Mouse (Mus musculus) hindbrain, embryonic 15.5 days (tissue): ENCODE measurements at regions not wholly inside any gene's neighbourhood (a gene's known extent, or its start where the extent isn't known, plus 50 kb on each side); places are given as distances from the start of the nearest gene placed in this dataset.

Experiments used
- ATAC-seq: fragments of 200-750 bp; cut with Nextera tagmentation; 2 replicates; pipeline ENCODE4 v1.8.0; 2017; ENCODE audit warnings: low read depth, moderate number of reproducible peaks, moderate TSS enrichment; ENCODE audit not compliant: low FRiP score
- H3K27ac ChIP-seq: fragments of 300-500 bp; sonication (generic); replicated peaks from 2 replicates; pipeline ENCODE4 v1.5.1; 2015; ENCODE audit warnings: mild to moderate bottlenecking, inconsistent platforms
- H3K27me3 ChIP-seq: fragments of 300-500 bp; sonication (generic); 2 replicates; pipeline ENCODE4 v1.6.1; 2015; ENCODE audit warnings: control low read depth, inconsistent platforms
- H3K36me3 ChIP-seq: fragments of 300-500 bp; sonication (generic); 2 replicates; pipeline ENCODE4 v1.6.1; 2015; ENCODE audit warnings: control low read depth, inconsistent platforms
- H3K4me1 ChIP-seq: fragments of 300-500 bp; sonication (generic); replicated peaks from 2 replicates; pipeline ENCODE4 v1.6.1; 2015; ENCODE audit warnings: control low read depth, inconsistent platforms
- H3K4me2 ChIP-seq: fragments of 300-500 bp; sonication (generic); 2 replicates; pipeline ENCODE4 v1.6.1; 2015; ENCODE audit warnings: moderate library complexity, mild to moderate bottlenecking, inconsistent platforms
- H3K4me3 ChIP-seq: fragments of 300-500 bp; sonication (generic); 2 replicates; pipeline ENCODE4 v1.5.1; 2015; ENCODE audit warnings: mild to moderate bottlenecking, inconsistent platforms
- H3K9ac ChIP-seq: fragments of 300-500 bp; sonication (generic); 2 replicates; pipeline ENCODE4 v1.6.1; 2015; ENCODE audit warnings: inconsistent platforms
- H3K9me3 ChIP-seq: fragments of 300-500 bp; sonication (generic); 2 replicates; pipeline ENCODE4 v1.6.1; 2016; ENCODE audit warnings: control low read depth, inconsistent platforms
- WGBS: fragments of 180-500 bp; shearing (Covaris S2); methylation state at CpG from one replicate; pipeline ENCODE4 v1.1.7; 2015; 5-methylcytosine and 5-hydroxymethylcytosine counted together

DNA sequence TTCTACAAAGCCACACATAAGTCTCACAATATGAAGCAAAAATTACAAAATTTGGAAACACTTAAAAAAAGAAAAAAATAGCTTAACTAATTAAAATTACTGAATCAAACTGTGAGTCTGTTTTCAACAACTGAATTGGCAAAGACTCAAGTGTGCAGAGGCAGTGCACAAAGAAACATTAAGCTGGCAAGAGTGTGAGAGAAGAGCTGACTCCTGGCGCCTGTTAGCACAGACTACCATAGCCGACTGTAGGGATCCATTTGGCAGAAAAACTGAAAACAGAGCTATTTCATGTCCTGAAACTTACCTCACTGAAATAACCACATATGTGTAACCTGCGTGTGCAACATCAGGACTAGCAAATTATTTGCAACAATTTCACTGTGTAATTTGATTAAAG, 746.4 kb upstream of the Cypt12 start:
- no peaks in the 10 kb centered on the region for H3K9me3 ChIP-seq
- no peak overlapping the region for H3K4me2 ChIP-seq
- H3K4me3 ChIP-seq: no peak overlapping the region
- H3K27me3 ChIP-seq: no peaks in the 10 kb centered on the region
- H3K27ac ChIP-seq: no peak overlapping the region
- no peak overlapping the region for H3K9ac ChIP-seq
- no peaks in the 10 kb centered on the region for H3K36me3 ChIP-seq
- no peak for ATAC-seq
- H3K4me1 ChIP-seq: no peaks in the 10 kb centered on the region
- 72% methylated on average over 3 of the region's 3 CpGs for WGBS

DNA sequence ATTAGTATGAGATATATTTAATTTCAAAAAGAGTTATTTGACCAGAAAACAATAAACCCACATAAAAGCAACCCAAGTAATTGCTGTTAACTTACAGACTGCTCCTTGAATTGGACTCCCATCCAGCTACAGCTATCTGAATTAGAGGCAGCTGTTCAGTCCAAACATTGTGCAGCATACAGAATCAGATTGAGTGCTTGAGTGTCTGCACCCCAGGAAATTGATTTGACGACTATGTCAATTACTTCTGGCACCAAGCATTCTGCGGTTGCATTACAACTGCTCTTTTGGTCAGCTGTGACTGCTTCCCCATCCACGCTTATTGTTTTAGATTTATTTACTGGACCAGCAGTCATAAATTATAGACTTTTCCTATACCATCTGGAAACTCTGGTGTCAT, 734.2 kb upstream of the Cypt12 start:
- no peaks in the 10 kb centered on the region for H3K36me3 ChIP-seq
- H3K4me3 ChIP-seq: no peak overlapping the region
- WGBS: 46% methylated on average over 3 of the region's 3 CpGs
- H3K4me1 ChIP-seq: no peaks in the 10 kb centered on the region
- H3K9me3 ChIP-seq: no peaks in the 10 kb centered on the region
- H3K27ac ChIP-seq: no peak overlapping the region
- no peak for ATAC-seq
- H3K9ac ChIP-seq: no peak overlapping the region
- H3K4me2 ChIP-seq: no peak overlapping the region
- no peaks in the 10 kb centered on the region for H3K27me3 ChIP-seq

DNA sequence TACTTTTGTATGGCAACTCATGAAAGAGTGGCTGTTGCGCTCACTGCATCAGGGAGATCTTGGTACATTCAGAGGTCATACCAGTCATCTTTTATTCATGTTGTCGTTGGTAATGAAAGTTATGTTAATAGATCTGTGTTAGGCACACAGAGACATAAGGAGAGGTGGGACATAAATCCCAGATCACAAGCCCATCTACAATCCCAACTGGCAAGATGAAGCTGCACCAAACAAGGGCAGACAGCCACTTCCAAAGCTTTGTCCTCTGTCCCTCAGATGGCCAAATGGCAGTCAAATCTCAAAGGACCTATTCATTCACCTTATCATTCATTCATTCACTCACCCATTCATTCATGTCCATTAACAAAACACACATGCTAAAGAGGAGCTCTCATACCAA, 731.4 kb upstream of the Cypt12 start:
- no peak for ATAC-seq

DNA sequence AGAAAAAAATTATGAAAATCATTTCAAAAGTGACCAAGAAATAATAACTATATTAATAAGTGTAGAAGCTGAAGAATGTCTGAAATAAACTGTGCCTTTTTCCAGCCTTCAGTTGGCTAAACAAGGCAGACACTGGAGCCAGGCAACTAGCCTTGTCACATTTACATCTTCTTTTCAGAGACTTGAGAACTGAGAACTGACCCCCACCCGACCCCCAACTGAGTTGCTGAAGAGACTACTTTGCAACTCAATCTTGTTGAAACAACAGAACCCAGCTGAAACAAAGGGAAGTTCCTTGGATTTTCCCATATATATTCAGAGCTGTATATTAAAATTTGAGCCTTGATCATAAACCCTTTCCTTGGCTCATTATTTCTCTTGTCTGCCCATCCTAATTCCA, 709.8 kb upstream of the Cypt12 start:
- no peak overlapping the region for H3K4me3 ChIP-seq
- no peak overlapping the region for H3K9ac ChIP-seq
- H3K9me3 ChIP-seq: no peaks in the 10 kb centered on the region
- no peak for ATAC-seq
- H3K4me1 ChIP-seq: no peaks in the 10 kb centered on the region
- no peak overlapping the region for H3K4me2 ChIP-seq
- 6% methylated on average over 1 of the region's 1 CpGs for WGBS
- H3K27ac ChIP-seq: no peak overlapping the region
- no peaks in the 10 kb centered on the region for H3K27me3 ChIP-seq
- no peaks in the 10 kb centered on the region for H3K36me3 ChIP-seq

More for the DNA sequence above, 731.4 kb upstream of the Cypt12 start:
- H3K9me3 ChIP-seq: no peaks in the 10 kb centered on the region
- WGBS: 55% methylated on average over 2 of the region's 2 CpGs
- H3K4me1 ChIP-seq: no peaks in the 10 kb centered on the region
- no peak overlapping the region for H3K27ac ChIP-seq
- H3K4me3 ChIP-seq: no peak overlapping the region
- H3K4me2 ChIP-seq: no peak overlapping the region
- H3K27me3 ChIP-seq: no peaks in the 10 kb centered on the region
- no peaks in the 10 kb centered on the region for H3K36me3 ChIP-seq
- no peak overlapping the region for H3K9ac ChIP-seq

DNA sequence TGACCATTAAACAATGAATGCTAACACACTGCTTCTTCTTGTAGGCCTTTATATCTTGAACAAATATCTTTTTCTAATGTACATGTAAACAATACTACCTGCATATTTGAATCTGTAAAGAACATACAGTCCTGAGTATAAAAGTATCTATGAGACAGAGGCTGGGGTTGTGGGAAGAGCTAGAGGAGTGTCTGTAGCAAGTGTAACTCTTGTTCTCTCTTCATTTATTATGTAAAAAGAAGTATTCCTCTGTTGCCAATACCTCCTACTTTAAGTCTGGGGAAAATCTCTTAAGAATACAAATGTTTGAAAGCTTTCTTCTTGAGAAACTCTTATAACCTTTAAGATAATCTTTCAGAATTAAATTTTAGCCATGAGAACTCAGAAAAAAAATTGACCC, 689.8 kb upstream of the Cypt12 start:
- Histone ChIP-seq H3K4me2 (no peak overlapping the region), H3K27ac (no peak overlapping the region), H3K4me1 (no peaks in the 10 kb centered on the region), H3K9ac (no peak overlapping the region), H3K9me3 (no peaks in the 10 kb centered on the region), H3K36me3 (no peaks in the 10 kb centered on the region), H3K4me3 (no peak overlapping the region), H3K27me3 (no peaks in the 10 kb centered on the region)
- no peak for ATAC-seq

DNA sequence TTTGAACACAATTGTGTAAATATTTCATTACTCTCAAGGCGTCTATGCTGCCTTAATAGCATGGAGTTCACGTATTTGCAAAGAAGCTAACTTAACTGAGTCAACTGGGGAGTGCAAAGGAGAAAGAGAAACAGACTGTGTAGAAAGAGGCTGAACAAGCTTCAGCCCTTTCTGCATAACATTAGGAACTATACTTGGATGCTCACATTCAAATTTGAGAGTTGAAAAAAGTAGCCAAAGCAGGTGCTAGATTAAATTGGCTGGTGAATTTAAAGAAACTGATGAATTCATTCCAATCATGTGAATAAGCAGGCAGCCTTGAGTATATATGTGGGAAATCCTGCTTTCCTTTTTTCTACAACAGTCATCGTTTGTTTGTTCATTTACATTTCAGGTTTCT, 689.1 kb upstream of the Cypt12 start:
- Histone ChIP-seq H3K27me3 (no peaks in the 10 kb centered on the region), H3K4me1 (no peaks in the 10 kb centered on the region), H3K4me2 (no peak overlapping the region), H3K9me3 (no peaks in the 10 kb centered on the region), H3K9ac (no peak overlapping the region), H3K36me3 (no peaks in the 10 kb centered on the region), H3K27ac (no peak overlapping the region), H3K4me3 (no peak overlapping the region)
- 83% methylated on average over 3 of the region's 3 CpGs for WGBS
- no peak for ATAC-seq

DNA sequence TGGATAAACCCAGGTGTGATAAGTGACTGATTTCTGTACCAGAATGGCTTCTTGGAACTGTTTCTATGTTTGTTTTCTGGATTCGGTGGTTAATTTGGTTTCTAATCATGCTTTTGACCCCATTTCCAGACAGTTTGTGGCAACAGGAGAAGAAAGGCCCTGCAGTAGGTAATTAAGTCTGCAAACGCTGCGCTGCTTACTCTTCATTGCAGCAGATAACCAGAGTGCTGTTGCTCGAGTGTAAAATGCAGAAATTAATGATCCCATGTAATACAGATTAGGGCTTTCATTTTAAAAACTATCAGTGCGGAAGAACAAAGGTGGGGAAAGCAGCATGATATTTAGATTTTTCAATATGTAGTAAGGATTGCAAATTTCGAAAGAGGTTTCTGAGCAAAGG, 667.0 kb upstream of the Cypt12 start:
- Histone ChIP-seq H3K27ac (peak overlapping the region; percentile 57), H3K9ac (no peak overlapping the region), H3K4me3 (no peak overlapping the region), H3K4me2 (no peak overlapping the region), H3K27me3 (no peaks in the 10 kb centered on the region), H3K9me3 (no peaks in the 10 kb centered on the region), H3K36me3 (no peaks in the 10 kb centered on the region), H3K4me1 (peaks cover 5% of the 10 kb centered on the region; the same call in 1 of the 2 replicates)
- 33% methylated on average over 6 of the region's 6 CpGs for WGBS
- peak; percentile 81 for ATAC-seq

DNA sequence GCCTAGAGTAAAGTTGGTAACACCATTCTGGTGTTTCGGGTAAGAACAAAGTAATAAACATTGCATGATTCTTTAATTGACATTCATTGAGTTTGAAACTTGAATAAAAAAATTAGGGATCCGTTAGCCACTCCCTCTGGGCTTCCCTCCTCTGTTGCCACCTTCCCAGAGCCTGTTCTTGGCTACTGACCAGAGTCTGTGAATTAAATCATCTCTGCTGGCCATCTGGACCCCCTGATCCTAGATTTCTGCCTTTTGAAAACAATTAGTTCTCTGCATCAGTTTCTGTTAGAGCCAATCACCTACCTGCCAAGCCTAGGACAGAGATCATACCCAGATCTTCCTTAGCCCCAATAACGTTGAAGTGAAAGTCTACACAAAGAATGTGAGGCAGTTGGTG, 665.3 kb upstream of the Cypt12 start:
- 73% methylated on average over 3 of the region's 3 CpGs for WGBS
- Histone ChIP-seq H3K9me3 (no peaks in the 10 kb centered on the region), H3K4me3 (no peak overlapping the region), H3K36me3 (no peaks in the 10 kb centered on the region), H3K27ac (no peak overlapping the region), H3K9ac (no peak overlapping the region), H3K27me3 (no peaks in the 10 kb centered on the region), H3K4me2 (no peak overlapping the region), H3K4me1 (peaks cover 5% of the 10 kb centered on the region; the same call in 1 of the 2 replicates)
- ATAC-seq: no peak

DNA sequence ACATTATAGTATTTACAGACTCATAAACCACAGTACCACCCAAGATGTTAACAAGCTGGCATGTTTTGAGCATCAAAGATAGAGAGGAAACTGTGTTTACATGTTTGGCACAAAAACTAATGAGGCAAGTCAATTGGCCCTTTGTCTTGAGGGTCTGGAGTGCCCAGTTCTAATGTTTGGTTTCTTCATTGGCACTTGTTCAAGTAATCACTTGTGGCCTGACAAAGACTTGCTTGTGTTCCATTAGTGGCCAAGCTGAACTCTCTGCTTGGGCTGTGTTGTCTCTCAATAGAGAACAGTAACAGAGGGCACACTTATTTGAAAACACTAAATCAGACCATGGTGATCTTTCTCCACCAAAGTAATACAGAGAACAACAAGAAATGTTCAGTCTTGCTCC, 630.7 kb upstream of the Cypt12 start:
- Histone ChIP-seq H3K4me1 (peaks cover 4% of the 10 kb centered on the region; the same call in 1 of the 2 replicates), H3K9me3 (no peaks in the 10 kb centered on the region), H3K27ac (no peak overlapping the region), H3K27me3 (peaks cover 10% of the 10 kb centered on the region; the same call in 1 of the 2 replicates), H3K4me2 (no peak overlapping the region), H3K4me3 (no peak overlapping the region), H3K9ac (no peak overlapping the region), H3K36me3 (no peaks in the 10 kb centered on the region)
- peak; percentile 55; the same call in 1 of the 2 replicates for ATAC-seq

DNA sequence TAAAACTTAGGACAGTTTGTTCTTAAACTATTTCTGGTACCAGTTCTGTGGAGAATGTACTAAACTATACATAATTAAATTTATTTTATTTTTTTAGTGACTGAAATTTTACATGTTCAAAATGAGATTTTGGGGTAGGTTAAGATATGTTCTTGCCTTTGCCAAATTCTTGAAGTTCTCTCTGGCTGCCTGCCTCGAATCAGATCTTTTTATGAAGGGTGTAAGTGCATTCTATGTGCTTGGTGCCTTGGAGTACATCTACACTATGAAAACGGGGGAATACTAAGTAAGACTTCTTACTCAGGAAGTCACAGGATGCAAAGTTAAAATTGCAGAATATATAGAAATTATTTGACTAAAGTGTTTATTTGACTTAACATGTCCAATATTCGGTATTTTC, 629.8 kb upstream of the Cypt12 start:
- 80% methylated on average over 3 of the region's 3 CpGs for WGBS
- Histone ChIP-seq H3K4me1 (peaks cover 4% of the 10 kb centered on the region; the same call in 1 of the 2 replicates), H3K4me2 (peak overlapping the region; percentile 25; the same call in 1 of the 2 replicates), H3K9ac (no peak overlapping the region), H3K27me3 (peaks cover 10% of the 10 kb centered on the region; the same call in 1 of the 2 replicates), H3K9me3 (no peaks in the 10 kb centered on the region), H3K4me3 (no peak overlapping the region), H3K36me3 (no peaks in the 10 kb centered on the region), H3K27ac (peak overlapping the region; percentile 74; the same call in 1 of the 2 replicates)
- no peak for ATAC-seq

DNA sequence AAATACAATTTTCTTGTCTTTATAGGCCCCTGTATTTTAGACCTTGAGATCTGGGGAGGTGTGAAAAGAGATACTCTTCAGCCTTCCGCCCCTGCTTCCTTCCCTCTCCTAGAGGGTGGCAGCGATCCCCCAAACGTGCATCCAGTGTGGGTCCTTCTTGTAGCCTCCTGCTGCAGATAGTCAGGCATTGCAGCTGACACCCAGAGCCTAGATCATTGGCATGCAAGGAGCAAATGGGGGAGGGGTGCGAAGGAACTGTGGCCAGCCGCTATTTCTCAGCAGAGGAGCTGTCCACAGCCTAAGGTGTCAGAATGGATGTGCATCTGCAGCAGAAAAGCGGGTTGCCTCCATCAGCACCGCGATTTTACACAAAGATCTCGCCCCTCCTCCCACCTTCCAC, 629.0 kb upstream of the Cypt12 start:
- H3K4me1 ChIP-seq: peaks cover 4% of the 10 kb centered on the region; the same call in 1 of the 2 replicates
- no peaks in the 10 kb centered on the region for H3K36me3 ChIP-seq
- H3K9me3 ChIP-seq: no peaks in the 10 kb centered on the region
- peak; percentile 89 for ATAC-seq
- H3K4me2 ChIP-seq: peak overlapping the region; percentile 25
- no peak overlapping the region for H3K4me3 ChIP-seq
- H3K9ac ChIP-seq: no peak overlapping the region
- peak overlapping the region; percentile 74 for H3K27ac ChIP-seq
- 9% methylated on average over 9 of the region's 9 CpGs for WGBS
- H3K27me3 ChIP-seq: peaks cover 8% of the 10 kb centered on the region; the same call in 1 of the 2 replicates

DNA sequence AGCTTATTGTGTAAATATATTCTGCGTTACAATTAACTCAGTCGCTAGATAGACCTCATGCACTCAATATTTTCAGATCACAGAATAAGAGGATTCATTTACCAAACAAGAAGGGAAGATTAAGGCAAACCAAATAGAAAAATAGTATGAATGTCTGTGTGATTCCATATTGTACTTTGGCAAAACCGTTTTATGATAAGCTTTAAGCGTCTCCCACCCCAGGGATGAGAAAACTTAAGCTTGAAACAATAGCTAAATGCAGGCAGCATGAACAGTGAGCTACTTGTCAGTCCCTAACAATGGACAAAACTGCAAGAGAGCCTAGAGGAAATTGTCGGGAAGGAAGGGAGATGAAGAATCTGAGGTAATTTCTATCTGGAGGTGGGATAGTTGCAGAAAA, 628.3 kb upstream of the Cypt12 start:
- peaks cover 4% of the 10 kb centered on the region; the same call in 1 of the 2 replicates for H3K4me1 ChIP-seq
- H3K4me2 ChIP-seq: peak overlapping the region; percentile 27

DNA sequence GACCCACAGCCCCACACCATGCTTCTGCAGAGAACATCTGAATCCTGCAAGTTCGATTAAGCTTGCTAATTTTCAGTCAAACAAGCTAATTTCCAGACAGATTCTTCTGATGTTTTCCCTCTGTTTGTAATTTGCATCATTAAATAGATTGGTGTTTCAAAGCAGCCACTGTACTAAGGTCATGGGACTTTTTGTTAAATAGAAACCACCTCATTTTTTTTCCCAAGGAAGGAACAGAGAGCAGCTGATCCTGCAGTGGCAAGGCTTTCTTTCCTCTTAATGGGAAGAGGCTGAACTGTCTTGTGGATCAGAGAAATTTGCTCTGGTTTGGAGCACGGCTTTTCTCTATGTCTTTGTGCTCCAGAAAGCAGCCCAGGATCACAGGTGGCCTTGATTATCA, 625.9 kb upstream of the Cypt12 start:
- ATAC-seq: no peak
- H3K4me2 ChIP-seq: peak overlapping the region; percentile 17; the same call in 1 of the 2 replicates
- H3K4me3 ChIP-seq: no peak overlapping the region
- H3K36me3 ChIP-seq: no peaks in the 10 kb centered on the region
- no peaks in the 10 kb centered on the region for H3K27me3 ChIP-seq
- WGBS: 34% methylated on average over 2 of the region's 2 CpGs
- H3K27ac ChIP-seq: peak overlapping the region; percentile 63
- H3K9me3 ChIP-seq: no peaks in the 10 kb centered on the region
- 0 out of 2 replicates have a peak overlapping the region, but pooled peaks have one; percentile 13 for H3K9ac ChIP-seq
- H3K4me1 ChIP-seq: peaks cover 4% of the 10 kb centered on the region; the same call in 1 of the 2 replicates

More for the DNA sequence above, 628.3 kb upstream of the Cypt12 start:
- no peak for ATAC-seq
- 50% methylated on average over 5 of the region's 5 CpGs for WGBS
- peak overlapping the region; percentile 73 for H3K27ac ChIP-seq
- no peak overlapping the region for H3K9ac ChIP-seq
- no peaks in the 10 kb centered on the region for H3K9me3 ChIP-seq
- no peaks in the 10 kb centered on the region for H3K36me3 ChIP-seq
- no peak overlapping the region for H3K4me3 ChIP-seq
- H3K27me3 ChIP-seq: 0 out of 2 replicates have a peak, but pooled peaks cover 2% of the 10 kb centered on the region
